Mouse (Mus musculus): ENCODE data around the gene Iqck. TPM values are rescaled to one million over a fixed set of nuclear protein-coding genes. Genes with fewer than 3 reads are reported as not detected.
A peak's percentile ranks its signal among the peaks of the same experiment; 100 is the strongest.

Gene Iqck
- polyA plus RNA-seq (2015; fragmentation: Nextera tagmentation; extraction: Ambion mirVana) = 3.5 and 4.1 TPM in 2 replicates

GRCm38 (mm10) chr7:118855171-118855876 lies at the start of gene Iqck:
TSS of gene Iqck (plus strand) at chr7:118855752.
- peak within 1 kb of the TSS; percentile 89 for H3K4me3 ChIP-seq (replicated peaks)
- H3K27ac ChIP-seq = peak within 1 kb of the TSS; percentile 81
- H3K4me1 ChIP-seq (replicated peaks) = peaks cover 24% of the 10 kb centered on the region
- no peaks in the 10 kb centered on the region for H3K27me3 ChIP-seq
- peaks cover 35% of the 10 kb centered on the region for H3K36me3 ChIP-seq
- no peaks in the 10 kb centered on the region for H3K9me3 ChIP-seq
- H3K4me2 ChIP-seq (replicated peaks) = peak within 1 kb of the TSS; percentile 95
- peak within 1 kb of the TSS; percentile 80 for H3K9ac ChIP-seq (replicated peaks)
- ATAC-seq = peak; percentile 98
- WGBS = under 1% methylated on average over 57 of the region's 57 CpGs

GRCm38 (mm10) chr7:118806631-118807411 lies 48.7 kb upstream of the Iqck start:
- H3K4me3 ChIP-seq (replicated peaks) = no peak overlapping the region
- peak; percentile 68 for ATAC-seq
- no peak overlapping the region for H3K9ac ChIP-seq (replicated peaks)

GRCm38 (mm10) chr7:118807899-118808298 lies 47.7 kb upstream of the Iqck start:
- Histone ChIP-seq H3K27me3 (no peaks in the 10 kb centered on the region), H3K27ac (no peak overlapping the region), H3K9me3 (no peaks in the 10 kb centered on the region), H3K4me1 (replicated peaks) (peaks cover 11% of the 10 kb centered on the region), H3K36me3 (peaks cover 58% of the 10 kb centered on the region), H3K9ac (replicated peaks) (no peak overlapping the region), H3K4me2 (replicated peaks) (no peak overlapping the region), H3K4me3 (replicated peaks) (no peak overlapping the region)
- 91% methylated on average over 8 of the region's 8 CpGs for WGBS
- ATAC-seq = no peak

More at GRCm38 (mm10) chr7:118806631-118807411, 48.7 kb upstream of the Iqck start:
- WGBS = 53% methylated on average over 16 of the region's 16 CpGs
- H3K4me2 ChIP-seq (replicated peaks) = no peak overlapping the region
- H3K4me1 ChIP-seq (replicated peaks) = peaks cover 11% of the 10 kb centered on the region
- peaks cover 64% of the 10 kb centered on the region for H3K36me3 ChIP-seq
- no peaks in the 10 kb centered on the region for H3K9me3 ChIP-seq
- H3K27me3 ChIP-seq = no peaks in the 10 kb centered on the region
- peak overlapping the region; percentile 53 for H3K27ac ChIP-seq

GRCm38 (mm10) chr7:118811407-118812106 lies 44.0 kb upstream of the Iqck start:
- Histone ChIP-seq H3K27me3 (no peaks in the 10 kb centered on the region), H3K9me3 (no peaks in the 10 kb centered on the region), H3K4me1 (replicated peaks) (peaks cover 10% of the 10 kb centered on the region), H3K27ac (no peak overlapping the region), H3K36me3 (peaks cover 63% of the 10 kb centered on the region), H3K4me3 (replicated peaks) (no peak overlapping the region), H3K9ac (replicated peaks) (no peak overlapping the region), H3K4me2 (replicated peaks) (no peak overlapping the region)
- no peak for ATAC-seq
- WGBS = 86% methylated on average over 12 of the region's 12 CpGs

- Histone ChIP-seq H3K4me3 (replicated peaks) (no peak overlapping the region), H3K4me1 (replicated peaks) (no peaks in the 10 kb centered on the region), H3K27ac (no peak overlapping the region), H3K36me3 (peaks cover 78% of the 10 kb centered on the region), H3K27me3 (no peaks in the 10 kb centered on the region), H3K4me2 (replicated peaks) (no peak overlapping the region), H3K9ac (replicated peaks) (no peak overlapping the region), H3K9me3 (no peaks in the 10 kb centered on the region)
- ATAC-seq = no peak
- 97% methylated on average over 4 of the region's 4 CpGs for WGBS
These were observed 42.0 kb upstream of the Iqck start for GRCm38 (mm10) chr7:118813592-118813991.

- Histone ChIP-seq H3K4me1 (replicated peaks) (no peaks in the 10 kb centered on the region), H3K9me3 (no peaks in the 10 kb centered on the region), H3K4me3 (replicated peaks) (no peak overlapping the region), H3K9ac (replicated peaks) (no peak overlapping the region), H3K27ac (no peak overlapping the region), H3K36me3 (peaks cover 79% of the 10 kb centered on the region), H3K27me3 (no peaks in the 10 kb centered on the region), H3K4me2 (replicated peaks) (no peak overlapping the region)
- 95% methylated on average over 3 of the region's 3 CpGs for WGBS
- no peak for ATAC-seq
These were observed 39.3 kb upstream of the Iqck start for GRCm38 (mm10) chr7:118816275-118816674.

- Histone ChIP-seq H3K4me3 (replicated peaks) (no peak overlapping the region), H3K36me3 (peaks cover 70% of the 10 kb centered on the region), H3K27ac (no peak overlapping the region), H3K9ac (replicated peaks) (no peak overlapping the region), H3K4me1 (replicated peaks) (no peaks in the 10 kb centered on the region), H3K9me3 (no peaks in the 10 kb centered on the region), H3K27me3 (no peaks in the 10 kb centered on the region), H3K4me2 (replicated peaks) (no peak overlapping the region)
- no peak for ATAC-seq
- 96% methylated on average over 7 of the region's 7 CpGs for WGBS
These were observed 37.8 kb upstream of the Iqck start for GRCm38 (mm10) chr7:118817741-118818140.

- H3K27me3 ChIP-seq = no peaks in the 10 kb centered on the region
- 83% methylated on average over 1 of the region's 1 CpGs for WGBS
- H3K36me3 ChIP-seq = peaks cover 55% of the 10 kb centered on the region
These were observed 35.9 kb upstream of the Iqck start for GRCm38 (mm10) chr7:118819666-118820065.

GRCm38 (mm10) chr7:118821356-118821755 lies 34.2 kb upstream of the Iqck start:
- Histone ChIP-seq H3K27me3 (no peaks in the 10 kb centered on the region), H3K4me3 (replicated peaks) (no peak overlapping the region), H3K9ac (replicated peaks) (no peak overlapping the region), H3K27ac (no peak overlapping the region), H3K9me3 (no peaks in the 10 kb centered on the region), H3K4me1 (replicated peaks) (peaks cover 6% of the 10 kb centered on the region), H3K36me3 (peaks cover 48% of the 10 kb centered on the region), H3K4me2 (replicated peaks) (no peak overlapping the region)
- ATAC-seq = no peak
- WGBS = 74% methylated on average over 7 of the region's 7 CpGs

More at GRCm38 (mm10) chr7:118819666-118820065, 35.9 kb upstream of the Iqck start:
- no peaks in the 10 kb centered on the region for H3K9me3 ChIP-seq
- peaks cover 6% of the 10 kb centered on the region for H3K4me1 ChIP-seq (replicated peaks)
- no peak overlapping the region for H3K9ac ChIP-seq (replicated peaks)
- no peak overlapping the region for H3K4me3 ChIP-seq (replicated peaks)
- no peak overlapping the region for H3K27ac ChIP-seq
- no peak overlapping the region for H3K4me2 ChIP-seq (replicated peaks)
- no peak for ATAC-seq

GRCm38 (mm10) chr7:118821887-118822556 lies 33.5 kb upstream of the Iqck start:
- H3K27me3 ChIP-seq = no peaks in the 10 kb centered on the region
- WGBS = 88% methylated on average over 12 of the region's 12 CpGs
- no peak overlapping the region for H3K27ac ChIP-seq
- no peak for ATAC-seq
- H3K36me3 ChIP-seq = peaks cover 48% of the 10 kb centered on the region
- H3K4me2 ChIP-seq (replicated peaks) = no peak overlapping the region
- no peak overlapping the region for H3K4me3 ChIP-seq (replicated peaks)
- no peak overlapping the region for H3K9ac ChIP-seq (replicated peaks)
- H3K9me3 ChIP-seq = no peaks in the 10 kb centered on the region
- H3K4me1 ChIP-seq (replicated peaks) = peaks cover 10% of the 10 kb centered on the region

GRCm38 (mm10) chr7:118824451-118824850 lies 31.1 kb upstream of the Iqck start:
- 51% methylated on average over 7 of the region's 7 CpGs for WGBS
- Histone ChIP-seq H3K4me2 (replicated peaks) (no peak overlapping the region), H3K4me1 (replicated peaks) (peaks cover 29% of the 10 kb centered on the region), H3K36me3 (peaks cover 45% of the 10 kb centered on the region), H3K4me3 (replicated peaks) (no peak overlapping the region), H3K9ac (replicated peaks) (no peak overlapping the region), H3K27me3 (no peaks in the 10 kb centered on the region), H3K9me3 (no peaks in the 10 kb centered on the region), H3K27ac (0 out of 2 replicates have a peak overlapping the region, but pooled peaks have one; percentile 27)
- no peak for ATAC-seq
